Mouse (Mus musculus) G1E (cell line): ENCODE measurements around the gene Pih1d1.

Experiments
- CTCF ChIP-seq: IDR thresholded peaks from 2 replicates; pipeline ENCODE4 v1.5.1; 2012; ENCODE audit warnings: low read depth, low read length, inconsistent platforms, mixed read lengths
- GATA1 ChIP-seq: IDR thresholded peaks from 2 replicates; pipeline ENCODE4 v1.6.1; 2012; ENCODE audit warnings: borderline replicate concordance, low read length, inconsistent platforms, mixed read lengths

GRCm38 (mm10) chr7:45106441-45106840 lies 47.7 kb upstream of the Pih1d1 start:
- TF ChIP-seq CTCF (no peak), GATA1 (no peak)
